Mouse (Mus musculus) spleen, postnatal 10 days (tissue): ENCODE results near the gene Arfip1.

Experiments
- DNase-seq, 2 experiments: peaks; one replicate each; pipeline ENCODE4 v3.0.0; 2021 to 2022; ENCODE audit warnings: low spot score in 2 of 2

Arfip1 gene

GRCm38 (mm10) chr3:84492148-84492547 is 90.3 kb downstream of the Arfip1 start:
- DNase-seq = no peak

GRCm38 (mm10) chr3:84488716-84489115 is 93.7 kb downstream of the Arfip1 start:
- no peak for DNase-seq

- no peak for DNase-seq
These were observed 97.5 kb downstream of the Arfip1 start for GRCm38 (mm10) chr3:84484891-84485290.

- no peak for DNase-seq
These were observed 98.1 kb downstream of the Arfip1 start for GRCm38 (mm10) chr3:84484333-84484732.

GRCm38 (mm10) chr3:84482121-84482520 is 100.3 kb downstream of the Arfip1 start:
- DNase-seq = no peak

- DNase-seq = peak; percentile 50 to 72
These were observed 101.3 kb downstream of the Arfip1 start for GRCm38 (mm10) chr3:84481104-84481503.

GRCm38 (mm10) chr3:84480006-84480897 is 102.2 kb downstream of the Arfip1 start, which contains the start of gene Fhdc1:
Fhdc1 (minus strand) TSS chr3:84480429.
- DNase-seq = peak; percentile 73 to 75

- peak; percentile 83 to 86 for DNase-seq
These were observed 103.0 kb downstream of the Arfip1 start for GRCm38 (mm10) chr3:84479293-84480005.

- peak in 1 of 2 experiments; percentile 50 for DNase-seq
These were observed 103.5 kb downstream of the Arfip1 start for GRCm38 (mm10) chr3:84478896-84479292.

GRCm38 (mm10) chr3:84478195-84478594 is 104.2 kb downstream of the Arfip1 start:
- DNase-seq = peak; percentile 52 to 57

GRCm38 (mm10) chr3:84477498-84477897 is 104.9 kb downstream of the Arfip1 start:
- no peak for DNase-seq

GRCm38 (mm10) chr3:84474981-84475775 is 107.2 kb downstream of the Arfip1 start:
- DNase-seq = no peak

- no peak for DNase-seq
These were observed 108.0 kb downstream of the Arfip1 start for GRCm38 (mm10) chr3:84474398-84474797.

- DNase-seq = no peak
These were observed 109.5 kb downstream of the Arfip1 start for GRCm38 (mm10) chr3:84472955-84473354.

GRCm38 (mm10) chr3:84472527-84472926 is 109.9 kb downstream of the Arfip1 start:
- DNase-seq = peak in 1 of 2 experiments; percentile 53

GRCm38 (mm10) chr3:84471146-84471545 is 111.3 kb downstream of the Arfip1 start:
- peak; percentile 57 to 80 for DNase-seq

GRCm38 (mm10) chr3:84468111-84468453 is 114.3 kb downstream of the Arfip1 start:
- DNase-seq = peak in 1 of 2 experiments; percentile 40

- no peak for DNase-seq
These were observed 114.9 kb downstream of the Arfip1 start for GRCm38 (mm10) chr3:84467419-84468110.

- peak in 1 of 2 experiments; percentile 4 for DNase-seq
These were observed 116.5 kb downstream of the Arfip1 start for GRCm38 (mm10) chr3:84465822-84466500.

GRCm38 (mm10) chr3:84461687-84462086 is 120.7 kb downstream of the Arfip1 start:
- DNase-seq = no peak

GRCm38 (mm10) chr3:84460952-84461351 is 121.5 kb downstream of the Arfip1 start:
- DNase-seq = peak; percentile 55 to 63
